Mouse (Mus musculus): ENCODE data around the gene Rad21l. TPM values are rescaled to one million over a fixed set of nuclear protein-coding genes. Genes with fewer than 3 reads are reported as not detected.

Rad21l gene
- polyA plus RNA-seq, 1 experiment from 2014 or later: 0.09 TPM

DNA sequence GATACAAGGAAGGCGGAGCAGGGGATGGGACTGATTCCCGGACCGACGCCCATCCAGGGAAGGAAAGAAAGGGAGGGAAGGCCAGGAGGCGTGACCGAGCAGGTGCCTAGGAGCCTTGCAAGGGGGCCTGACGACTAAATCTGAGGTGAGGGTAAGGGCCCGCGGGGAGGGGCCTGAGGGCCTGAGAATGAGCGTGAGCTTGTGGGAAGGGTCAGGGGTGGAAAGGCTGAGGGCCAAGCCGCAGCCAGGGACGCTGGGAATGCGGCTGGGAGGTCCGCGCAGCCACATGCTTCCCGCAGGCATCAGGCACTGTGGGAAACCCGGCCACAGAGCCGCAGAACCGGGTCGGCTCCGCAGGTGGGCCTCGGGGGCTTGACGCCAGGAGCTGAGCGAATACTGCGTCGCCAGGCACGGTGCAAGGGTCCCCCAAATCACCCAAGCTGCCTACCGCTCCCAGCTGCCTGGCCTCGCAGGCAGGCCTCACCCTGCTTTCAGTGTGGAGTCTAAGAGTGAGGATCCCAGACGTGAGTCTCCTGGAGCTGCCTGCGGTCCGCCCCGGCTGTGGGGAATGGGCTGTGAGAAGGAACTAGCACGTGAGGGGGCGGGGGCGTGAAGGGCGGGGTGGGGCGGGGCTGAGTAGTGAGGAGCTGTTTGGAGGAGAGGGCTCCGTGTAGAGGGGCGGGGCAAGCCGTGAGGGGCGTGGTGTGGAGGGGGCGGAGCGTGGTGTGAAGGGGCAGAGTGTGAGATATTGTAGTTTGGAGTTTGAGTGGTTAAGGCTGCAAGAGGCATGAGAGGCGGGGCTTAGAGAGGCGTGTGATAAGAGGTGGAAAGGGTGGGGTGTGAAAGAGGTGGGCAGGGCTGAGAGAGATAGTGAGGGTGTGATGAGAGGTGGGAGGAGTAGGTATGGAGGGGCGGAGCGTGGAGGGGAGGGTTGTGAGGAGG lies 2.0 kb upstream of the Rad21l start:
- Histone ChIP-seq H3K4me1 (no peaks in the 10 kb centered on the region), H3K4me2 (peak overlapping the region; percentile 24; the same call in 1 of the 2 replicates), H3K36me3 (no peaks in the 10 kb centered on the region), H3K9me3 (no peaks in the 10 kb centered on the region), H3K27ac (no peak overlapping the region), H3K4me3 (no peak overlapping the region), H3K27me3 (peaks cover 7% of the 10 kb centered on the region; the same call in 1 of the 2 replicates), H3K9ac (no peak overlapping the region)
- peak; percentile 67 for ATAC-seq (ENCODE audit: borderline replicate concordance, extremely low read depth, low FRiP score, low TSS enrichment)
- WGBS: 31% methylated on average over 48 of the region's 48 CpGs

DNA sequence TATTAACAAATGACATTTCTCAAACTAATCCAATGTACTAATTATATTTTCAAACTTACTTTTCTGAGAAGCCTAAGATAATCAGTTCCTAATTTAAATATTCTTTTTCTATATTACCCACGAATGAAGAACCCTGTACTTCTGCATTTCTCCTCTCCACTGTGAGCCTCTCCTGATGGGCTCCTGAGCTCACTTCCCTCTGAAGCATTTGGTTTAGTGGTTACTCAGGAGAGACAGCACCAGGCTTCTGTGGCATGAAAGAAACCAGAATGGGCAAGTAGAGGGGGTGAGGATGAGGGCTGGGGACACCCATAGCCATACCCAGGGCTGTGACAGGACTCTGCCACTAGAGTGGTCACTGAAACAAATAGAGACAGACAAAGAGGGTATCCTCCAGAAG lies 16.3 kb downstream of the Rad21l start:
- no peak overlapping the region for H3K27ac ChIP-seq
- H3K4me1 ChIP-seq: no peaks in the 10 kb centered on the region
- H3K9me3 ChIP-seq: no peaks in the 10 kb centered on the region
- H3K27me3 ChIP-seq: no peaks in the 10 kb centered on the region
- no peak for ATAC-seq (ENCODE audit: borderline replicate concordance, extremely low read depth, low FRiP score, low TSS enrichment)
- H3K36me3 ChIP-seq: no peaks in the 10 kb centered on the region
- no peak overlapping the region for H3K9ac ChIP-seq
- no peak overlapping the region for H3K4me2 ChIP-seq
- no peak overlapping the region for H3K4me3 ChIP-seq
- WGBS: 64% methylated on average over 1 of the region's 1 CpGs

GRCm38 (mm10) chr2:151636015-151636402 lies 32.3 kb downstream of the Rad21l start:
- peaks cover 32% of the 10 kb centered on the region for H3K27me3 ChIP-seq
- 73% methylated on average over 2 of the region's 2 CpGs for WGBS
- no peak overlapping the region for H3K4me2 ChIP-seq
- H3K4me3 ChIP-seq: no peak overlapping the region
- no peak overlapping the region for H3K9ac ChIP-seq
- no peak for ATAC-seq (ENCODE audit: borderline replicate concordance, extremely low read depth, low FRiP score, low TSS enrichment)
- H3K9me3 ChIP-seq: no peaks in the 10 kb centered on the region
- no peaks in the 10 kb centered on the region for H3K36me3 ChIP-seq
- H3K27ac ChIP-seq: no peak overlapping the region
- peaks cover 9% of the 10 kb centered on the region; the same call in 1 of the 2 replicates for H3K4me1 ChIP-seq

- 41% methylated on average over 9 of the region's 9 CpGs for WGBS
These were observed 32.8 kb downstream of the Rad21l start for GRCm38 (mm10) chr2:151635362-151636014.

GRCm38 (mm10) chr2:151634903-151635302 lies 33.4 kb downstream of the Rad21l start:
- Histone ChIP-seq H3K27ac (no peak overlapping the region), H3K36me3 (no peaks in the 10 kb centered on the region), H3K4me2 (no peak overlapping the region), H3K9me3 (no peaks in the 10 kb centered on the region), H3K4me3 (no peak overlapping the region), H3K4me1 (peaks cover 9% of the 10 kb centered on the region; the same call in 1 of the 2 replicates), H3K27me3 (peaks cover 38% of the 10 kb centered on the region), H3K9ac (no peak overlapping the region)
- WGBS: 22% methylated on average over 2 of the region's 2 CpGs
- no peak for ATAC-seq (ENCODE audit: borderline replicate concordance, extremely low read depth, low FRiP score, low TSS enrichment)

More at GRCm38 (mm10) chr2:151635362-151636014, 32.8 kb downstream of the Rad21l start:
- Histone ChIP-seq H3K27me3 (peaks cover 37% of the 10 kb centered on the region), H3K4me3 (no peak overlapping the region), H3K36me3 (no peaks in the 10 kb centered on the region), H3K4me1 (peaks cover 9% of the 10 kb centered on the region; the same call in 1 of the 2 replicates), H3K9ac (no peak overlapping the region), H3K9me3 (no peaks in the 10 kb centered on the region), H3K4me2 (no peak overlapping the region), H3K27ac (no peak overlapping the region)
- ATAC-seq (ENCODE audit: borderline replicate concordance, extremely low read depth, low FRiP score, low TSS enrichment): no peak

GRCm38 (mm10) chr2:151632982-151633381 lies 35.4 kb downstream of the Rad21l start:
- H3K36me3 ChIP-seq: no peaks in the 10 kb centered on the region
- no peak overlapping the region for H3K4me3 ChIP-seq
- H3K9ac ChIP-seq: no peak overlapping the region
- H3K4me1 ChIP-seq: peaks cover 9% of the 10 kb centered on the region; the same call in 1 of the 2 replicates
- no peak overlapping the region for H3K27ac ChIP-seq
- no peaks in the 10 kb centered on the region for H3K9me3 ChIP-seq
- 54% methylated on average over 5 of the region's 5 CpGs for WGBS
- no peak overlapping the region for H3K4me2 ChIP-seq
- H3K27me3 ChIP-seq: peaks cover 42% of the 10 kb centered on the region
- no peak for ATAC-seq (ENCODE audit: borderline replicate concordance, extremely low read depth, low FRiP score, low TSS enrichment)

GRCm38 (mm10) chr2:151632159-151632814 lies 36.0 kb downstream of the Rad21l start, which contains the start of gene Snph:
Snph (minus strand) TSS chr2:151632593.
- ATAC-seq (ENCODE audit: borderline replicate concordance, extremely low read depth, low FRiP score, low TSS enrichment): peak; percentile 72

GRCm38 (mm10) chr2:151631406-151632158 lies 36.8 kb downstream of the Rad21l start:
- peaks cover 9% of the 10 kb centered on the region; the same call in 1 of the 2 replicates for H3K4me1 ChIP-seq
- peak overlapping the region; percentile 42 for H3K9ac ChIP-seq
- peak overlapping the region; percentile 55 for H3K4me3 ChIP-seq
- no peaks in the 10 kb centered on the region for H3K9me3 ChIP-seq
- ATAC-seq (ENCODE audit: borderline replicate concordance, extremely low read depth, low FRiP score, low TSS enrichment): peak; percentile 44; the same call in 1 of the 2 replicates
- 4% methylated on average over 22 of the region's 22 CpGs for WGBS
- peak overlapping the region; percentile 98 for H3K4me2 ChIP-seq
- no peaks in the 10 kb centered on the region for H3K36me3 ChIP-seq
- H3K27ac ChIP-seq: no peak overlapping the region
- H3K27me3 ChIP-seq: peaks cover 42% of the 10 kb centered on the region

More at GRCm38 (mm10) chr2:151632159-151632814, 36.0 kb downstream of the Rad21l start, which contains the start of gene Snph:
- peaks cover 9% of the 10 kb centered on the region; the same call in 1 of the 2 replicates for H3K4me1 ChIP-seq
- peak within 1 kb of the TSS; percentile 98 for H3K4me2 ChIP-seq
- H3K9ac ChIP-seq: peak within 1 kb of the TSS; percentile 42
- H3K9me3 ChIP-seq: no peaks in the 10 kb centered on the region
- WGBS: 0% methylated on average over 42 of the region's 47 CpGs
- H3K36me3 ChIP-seq: no peaks in the 10 kb centered on the region
- H3K27me3 ChIP-seq: peaks cover 42% of the 10 kb centered on the region
- H3K4me3 ChIP-seq: peak within 1 kb of the TSS; percentile 55
- H3K27ac ChIP-seq: no peak within 1 kb of the TSS

DNA sequence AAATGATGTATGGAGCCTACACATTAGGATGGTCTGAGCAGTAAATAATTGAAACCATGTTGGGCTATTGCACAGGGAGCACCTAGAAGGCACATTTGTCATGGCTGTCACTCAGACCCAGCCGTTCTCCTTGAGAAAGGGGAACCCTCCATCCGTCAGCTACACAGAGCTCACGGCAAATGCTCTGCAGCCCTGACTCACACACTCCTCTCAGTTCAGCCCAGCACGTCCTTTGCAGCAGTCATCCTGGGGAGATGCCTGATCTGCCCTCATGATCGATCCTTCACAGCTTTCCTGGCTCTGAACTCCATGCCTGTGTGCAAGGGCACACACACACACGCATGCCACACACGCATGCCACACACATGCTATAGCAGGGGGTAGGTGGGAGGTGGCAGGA lies 39.0 kb downstream of the Rad21l start:
- H3K9ac ChIP-seq: no peak overlapping the region
- H3K36me3 ChIP-seq: no peaks in the 10 kb centered on the region
- H3K4me2 ChIP-seq: no peak overlapping the region
- H3K27ac ChIP-seq: no peak overlapping the region
- peaks cover 42% of the 10 kb centered on the region for H3K27me3 ChIP-seq
- H3K4me1 ChIP-seq: peaks cover 9% of the 10 kb centered on the region; the same call in 1 of the 2 replicates
- H3K9me3 ChIP-seq: no peaks in the 10 kb centered on the region
- H3K4me3 ChIP-seq: no peak overlapping the region
- no peak for ATAC-seq (ENCODE audit: borderline replicate concordance, extremely low read depth, low FRiP score, low TSS enrichment)
- 56% methylated on average over 7 of the region's 7 CpGs for WGBS

GRCm38 (mm10) chr2:151628011-151628410 lies 40.3 kb downstream of the Rad21l start:
- Histone ChIP-seq H3K36me3 (no peaks in the 10 kb centered on the region), H3K9ac (no peak overlapping the region), H3K4me1 (peaks cover 9% of the 10 kb centered on the region; the same call in 1 of the 2 replicates), H3K4me3 (no peak overlapping the region), H3K9me3 (no peaks in the 10 kb centered on the region), H3K27ac (no peak overlapping the region), H3K4me2 (no peak overlapping the region), H3K27me3 (peaks cover 30% of the 10 kb centered on the region)
- WGBS: 68% methylated on average over 3 of the region's 3 CpGs
- ATAC-seq (ENCODE audit: borderline replicate concordance, extremely low read depth, low FRiP score, low TSS enrichment): no peak

DNA sequence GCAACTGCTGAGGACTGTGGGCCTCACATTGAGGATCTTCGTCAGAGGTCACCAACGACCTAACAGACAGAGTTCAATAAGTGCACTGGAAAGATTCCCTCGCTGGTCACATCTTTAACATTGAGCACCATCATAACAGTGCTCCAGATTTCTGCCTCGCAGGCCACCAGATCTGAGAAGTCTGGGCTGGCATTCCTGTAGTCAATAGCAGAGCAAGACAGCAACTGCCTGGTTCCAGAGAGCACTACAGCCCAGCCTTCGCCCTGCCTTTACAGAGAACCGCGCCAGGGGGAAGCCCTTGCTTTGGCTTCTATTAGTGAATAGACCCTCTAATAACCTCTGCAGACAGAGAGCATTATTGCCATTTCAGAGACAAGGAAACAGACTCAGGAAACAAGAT lies 42.0 kb downstream of the Rad21l start:
- 82% methylated on average over 7 of the region's 7 CpGs for WGBS
- no peak overlapping the region for H3K4me3 ChIP-seq

More for the DNA sequence above, 42.0 kb downstream of the Rad21l start:
- no peak overlapping the region for H3K4me2 ChIP-seq
- no peaks in the 10 kb centered on the region for H3K36me3 ChIP-seq
- H3K4me1 ChIP-seq: no peaks in the 10 kb centered on the region
- H3K9ac ChIP-seq: no peak overlapping the region
- H3K27me3 ChIP-seq: peaks cover 12% of the 10 kb centered on the region
- H3K27ac ChIP-seq: no peak overlapping the region
- ATAC-seq (ENCODE audit: borderline replicate concordance, extremely low read depth, low FRiP score, low TSS enrichment): no peak
- no peaks in the 10 kb centered on the region for H3K9me3 ChIP-seq
